Mouse (Mus musculus) c-Kit-positive CD71-positive TER-119-negative erythroid progenitor cells, embryonic 14.5 days (primary cell): ENCODE data around the gene Ly6f.

Source experiments
- DNase-seq: peaks from one replicate; pipeline ENCODE4 v3.0.0-alpha.2; 2013; ENCODE audit warnings: low read depth

The Ly6f gene

GRCm38 (mm10) chr15:75318584-75318983 is 50.4 kb downstream of the Ly6f start:
- DNase-seq, result no peak

GRCm38 (mm10) chr15:75320104-75320503 is 51.9 kb downstream of the Ly6f start:
- no peak for DNase-seq
